Mouse (Mus musculus): ENCODE measurements around the gene Hist1h3c.

- no peak for TF ChIP-seq CTCF (IDR thresholded peaks at IDR 0.05; ENCODE audit: low read depth)
- no peak for TF ChIP-seq EP300 (IDR thresholded peaks at IDR 0.05; ENCODE audit: low read depth)
Measured at GRCm38 (mm10) chr13:23772561-23773313, 27.3 kb upstream of the Hist1h3c start.
